ENCODE assay signal across 24 mouse cellular contexts in the genomic region with DNA sequence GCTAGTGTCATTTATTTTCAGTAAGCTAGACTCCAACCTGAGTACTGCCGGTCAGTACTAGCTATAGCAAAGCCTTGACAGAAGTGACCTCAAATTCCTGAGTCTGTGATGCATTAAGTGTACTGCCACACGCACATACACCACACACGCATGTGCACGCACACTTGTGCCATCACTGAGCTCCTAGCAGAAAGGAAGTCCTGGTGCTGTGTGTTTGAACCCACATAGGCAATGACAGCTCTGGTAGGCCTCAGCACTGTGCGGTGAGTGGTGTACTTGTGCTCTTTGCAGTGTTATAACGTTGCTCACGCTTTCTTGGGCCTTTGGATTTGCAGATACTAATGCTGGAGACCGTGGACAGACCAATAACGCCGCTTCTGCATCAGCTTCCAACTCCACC. TPM values are rescaled to one million over a fixed set of nuclear protein-coding genes. Genes with fewer than 3 reads are reported as not detected.
A peak's percentile ranks its signal among the peaks of the same experiment; 100 is the strongest.
DNase-seq lines count a peak whose midpoint lies in the region; ATAC-seq lines count a peak whose summit lies in the region.
"Had no signal": no experiment of that assay in that cellular context is flagged by ENCODE, and none has a peak within 500 bp of the region (broad histone marks: within the 10 kb centered on the region; RNA-seq: fewer than 3 reads in every experiment).

No protein-coding gene starts in this region.

- no peaks in the 10 kb centered on the region for H3K9me3 ChIP-seq in hindbrain, embryonic 15.5 days
- no peaks in the 10 kb centered on the region for H3K9me3 ChIP-seq in hindbrain, embryonic 10.5 days
- H3K9me3 ChIP-seq in neural tube, embryonic 12.5 days: no peaks in the 10 kb centered on the region
- no peaks in the 10 kb centered on the region for H3K9me3 ChIP-seq in neural tube, embryonic 15.5 days (replicated peaks)
- H3K9me3 ChIP-seq: embryonic facial prominence, embryonic 12.5 days; limb, embryonic 10.5 days; liver, embryonic 15.5 days; lung, embryonic 15.5 days had no signal

- no peaks in the 10 kb centered on the region for H3K27me3 ChIP-seq in hindbrain, embryonic 15.5 days
- no peaks in the 10 kb centered on the region for H3K27me3 ChIP-seq in hindbrain, embryonic 10.5 days (ENCODE audit: insufficient read depth, poor library complexity, severe bottlenecking)
- no peaks in the 10 kb centered on the region for H3K27me3 ChIP-seq in neural tube, embryonic 12.5 days (replicated peaks)
- H3K27me3 ChIP-seq in neural tube, embryonic 15.5 days (replicated peaks): no peaks in the 10 kb centered on the region
- H3K27me3 ChIP-seq: embryonic facial prominence, embryonic 12.5 days; liver, embryonic 15.5 days; lung, embryonic 15.5 days had no signal

- DNase-seq in hindbrain, embryonic 10.5 days (ENCODE audit: low spot score): no peak
- DNase-seq in Muller cell, postnatal 12 days (ENCODE audit: inconsistent ontology term): no peak
- DNase-seq in B cell, adult 2 months: no peak
- DNase-seq: right cerebral cortex, postnatal 25 days had no signal

- no peaks in the 10 kb centered on the region for H3K79me2 ChIP-seq in macrophage (ENCODE audit: inconsistent target)

- 0 out of 2 replicates have a peak, but pooled peaks have one; percentile 45 for ATAC-seq in hindbrain, embryonic 15.5 days (ENCODE audit: low FRiP score, low read depth)
- ATAC-seq in neural tube, embryonic 12.5 days (ENCODE audit: low FRiP score, low read depth): 0 out of 2 replicates have a peak, but pooled peaks have one; percentile 21
- ATAC-seq in neural tube, embryonic 15.5 days (ENCODE audit: low FRiP score): no peak

- WGBS in hindbrain, embryonic 15.5 days: 96% methylated on average over 10 of the region's 10 CpGs
- 95% methylated on average over 10 of the region's 10 CpGs for WGBS in hindbrain, embryonic 10.5 days
- WGBS in neural tube, embryonic 12.5 days: 96% methylated on average over 10 of the region's 10 CpGs
- WGBS in neural tube, embryonic 15.5 days: 94% methylated on average over 10 of the region's 10 CpGs
- WGBS in macrophage (ENCODE audit: missing documents): 95% methylated on average over 10 of the region's 10 CpGs

- H3K27ac ChIP-seq in hindbrain, embryonic 15.5 days (replicated peaks): no peak overlapping the region
- H3K27ac ChIP-seq in hindbrain, embryonic 10.5 days: no peak overlapping the region
- H3K27ac ChIP-seq in neural tube, embryonic 12.5 days: no peak overlapping the region
- H3K27ac ChIP-seq in neural tube, embryonic 15.5 days (replicated peaks): no peak overlapping the region
- H3K27ac ChIP-seq in macrophage: 0 out of 2 replicates have a peak overlapping the region, but pooled peaks have one; percentile 21
- H3K27ac ChIP-seq: embryonic facial prominence, embryonic 12.5 days; layer of hippocampus, adult 2 months; limb, embryonic 10.5 days; liver, embryonic 15.5 days; lung, embryonic 15.5 days had no signal

- H3K4me3 ChIP-seq in hindbrain, embryonic 15.5 days: no peak overlapping the region
- H3K4me3 ChIP-seq in hindbrain, embryonic 10.5 days: no peak overlapping the region
- H3K4me3 ChIP-seq in neural tube, embryonic 12.5 days: no peak overlapping the region
- H3K4me3 ChIP-seq in neural tube, embryonic 15.5 days (replicated peaks): no peak overlapping the region
- no peak overlapping the region for H3K4me3 ChIP-seq in macrophage (ENCODE audit: inconsistent target)
- H3K4me3 ChIP-seq: embryonic facial prominence, embryonic 12.5 days; layer of hippocampus, adult 2 months; limb, embryonic 10.5 days; liver, embryonic 15.5 days; lung, embryonic 15.5 days had no signal

- H3K9ac ChIP-seq in hindbrain, embryonic 15.5 days: no peak overlapping the region
- no peak overlapping the region for H3K9ac ChIP-seq in neural tube, embryonic 12.5 days
- no peak overlapping the region for H3K9ac ChIP-seq in neural tube, embryonic 15.5 days (replicated peaks)
- H3K9ac ChIP-seq: embryonic facial prominence, embryonic 12.5 days; liver, embryonic 15.5 days; lung, embryonic 15.5 days had no signal

- peaks cover 11% of the 10 kb centered on the region for H3K36me3 ChIP-seq in hindbrain, embryonic 15.5 days
- peaks cover 65% of the 10 kb centered on the region for H3K36me3 ChIP-seq in hindbrain, embryonic 10.5 days
- peaks cover 31% of the 10 kb centered on the region for H3K36me3 ChIP-seq in neural tube, embryonic 12.5 days
- peaks cover 22% of the 10 kb centered on the region for H3K36me3 ChIP-seq in neural tube, embryonic 15.5 days
- H3K36me3 ChIP-seq in macrophage (ENCODE audit: inconsistent target): peaks cover 14% of the 10 kb centered on the region; the same call in 1 of the 2 replicates

- H3K4me1 ChIP-seq in hindbrain, embryonic 15.5 days (replicated peaks): 0 out of 2 replicates have a peak, but pooled peaks cover 3% of the 10 kb centered on the region
- no peaks in the 10 kb centered on the region for H3K4me1 ChIP-seq in hindbrain, embryonic 10.5 days (replicated peaks)
- no peaks in the 10 kb centered on the region for H3K4me1 ChIP-seq in neural tube, embryonic 12.5 days
- H3K4me1 ChIP-seq in neural tube, embryonic 15.5 days: no peaks in the 10 kb centered on the region
- H3K4me1 ChIP-seq: embryonic facial prominence, embryonic 12.5 days; limb, embryonic 10.5 days; liver, embryonic 15.5 days; lung, embryonic 15.5 days had no signal

- H3K4me2 ChIP-seq in hindbrain, embryonic 15.5 days: no peak overlapping the region
- H3K4me2 ChIP-seq in neural tube, embryonic 12.5 days (replicated peaks): no peak overlapping the region
- H3K4me2 ChIP-seq in neural tube, embryonic 15.5 days: no peak overlapping the region
- H3K4me2 ChIP-seq: embryonic facial prominence, embryonic 12.5 days; heart, embryonic 11.5 days; liver, embryonic 15.5 days; lung, embryonic 15.5 days had no signal

RNA-seq across cellular contexts. Expression of gene Nr1i2, which starts 54.5 kb away (rescaled TPM):
- polyA plus RNA-seq in hindbrain, embryonic 15.5 days (2015; fragmentation: Nextera tagmentation; extraction: Ambion mirVana): not detected in 2 replicates
- polyA plus RNA-seq in hindbrain, embryonic 10.5 days (2016; fragmentation: Nextera tagmentation; extraction: Ambion mirVana): not detected in 2 replicates
- polyA plus RNA-seq in neural tube, embryonic 12.5 days (2016; fragmentation: Nextera tagmentation; extraction: Ambion mirVana): not detected in 2 replicates
- 0.63 TPM in 1 of 2 replicates, not detected in the other for polyA plus RNA-seq in neural tube, embryonic 15.5 days (2015; fragmentation: Nextera tagmentation; extraction: Ambion mirVana)
- total RNA-seq in macrophage (2018; cell fraction: chromatin; rRNA removed): not detected
- not detected for total RNA-seq in macrophage (2018; cell fraction: cytosol; rRNA removed)
- not detected for total RNA-seq in macrophage (2018; cell fraction: nucleus; rRNA removed)
- polyA plus RNA-seq in macrophage (2018): not detected in 3 replicates
- total RNA-seq: gastrocnemius, adult 8-10 months; heart, postnatal 10 days; layer of hippocampus, adult 2 months; layer of hippocampus, postnatal 25 days; monocyte, adult 5-6 weeks had no signal
- polyA plus RNA-seq: brain, embryonic 14.5 days; cortical plate, adult 2 months; embryonic facial prominence, embryonic 12.5 days; forebrain, embryonic 11.5 days; frontal cortex, adult 2 months; inflammation-experienced regulatory T-cells, adult 6 months; limb, embryonic 10.5 days; neural tube, embryonic 11.5 days had no signal
